Mouse (Mus musculus) limb, embryonic 14.5 days (tissue): ENCODE measurements at regions not wholly inside any gene's neighbourhood (a gene's known extent, or its start where the extent isn't known, plus 50 kb on each side); places are given as distances from the start of the nearest gene placed in this dataset.

Source experiments
- ATAC-seq: fragments of 200-750 bp; cut with Nextera tagmentation; 2 replicates; pipeline ENCODE4 v1.8.0; 2017; ENCODE audit warnings: low read depth, moderate number of reproducible peaks, moderate TSS enrichment; ENCODE audit not compliant: low FRiP score
- DNase-seq: peaks from one replicate; pipeline ENCODE4 v3.0.0-alpha.2; 2015; ENCODE audit warnings: low spot score
- H3K27ac ChIP-seq: fragments of 300-500 bp; sonication (generic); replicated peaks from 2 replicates; pipeline ENCODE4 v1.5.1; 2014; ENCODE audit warnings: low read depth, mild to moderate bottlenecking, low read length, moderate library complexity, mixed read lengths
- H3K27me3 ChIP-seq: fragments of 300-500 bp; sonication (generic); 2 replicates; pipeline ENCODE4 v1.6.1; 2014; ENCODE audit warnings: low read length, mixed read lengths; ENCODE audit not compliant: control insufficient read depth, insufficient read depth
- H3K36me3 ChIP-seq: fragments of 300-500 bp; sonication (generic); 2 replicates; pipeline ENCODE4 v1.6.1; 2014; ENCODE audit warnings: mild to moderate bottlenecking, low read length, moderate library complexity, mixed read lengths; ENCODE audit not compliant: control insufficient read depth, insufficient read depth
- H3K4me1 ChIP-seq: fragments of 300-500 bp; sonication (generic); 2 replicates; pipeline ENCODE4 v1.6.1; 2014; ENCODE audit warnings: antibody characterized with exemption, low read length, mixed read lengths; ENCODE audit not compliant: control insufficient read depth, insufficient read depth
- H3K4me2 ChIP-seq: fragments of 300-500 bp; sonication (generic); replicated peaks from 2 replicates; pipeline ENCODE4 v1.6.1; 2014; ENCODE audit warnings: low read depth, mild to moderate bottlenecking, low read length, moderate library complexity; ENCODE audit not compliant: severe bottlenecking
- H3K4me3 ChIP-seq: fragments of 300-500 bp; sonication (generic); replicated peaks from 2 replicates; pipeline ENCODE4 v1.5.1; 2014; ENCODE audit warnings: low read length
- H3K9ac ChIP-seq: fragments of 300-500 bp; sonication (generic); 2 replicates; pipeline ENCODE4 v1.6.1; 2014; ENCODE audit warnings: mild to moderate bottlenecking, low read depth, low read length, moderate library complexity; ENCODE audit not compliant: severe bottlenecking
- H3K9me3 ChIP-seq: fragments of 300-500 bp; sonication (generic); 2 replicates; pipeline ENCODE4 v1.6.1; 2016; ENCODE audit warnings: low read length; ENCODE audit not compliant: control insufficient read depth
- POLR2A ChIP-seq: fragments of 200-500 bp; IDR thresholded peaks from 2 replicates; pipeline ENCODE4 v1.8.0; 2012; ENCODE audit warnings: inconsistent platforms, mild to moderate bottlenecking, moderate library complexity, borderline replicate concordance; ENCODE audit not compliant: insufficient read depth, insufficient read length; ENCODE audit errors: extremely low read depth
- WGBS: fragments of 180-500 bp; shearing (Covaris S2); extraction: QIAGEN DNeasy Blood & Tissue Kit; methylation state at CpG from one replicate; pipeline ENCODE4 v1.1.7; 2014; 5-methylcytosine and 5-hydroxymethylcytosine counted together

GRCm38 (mm10) chr12:16477572-16477971, 133.2 kb downstream of the Lpin1 start:
- no peak for ATAC-seq
- no peak for DNase-seq
- Histone ChIP-seq H3K4me3 (no peak overlapping the region), H3K36me3 (no peaks in the 10 kb centered on the region), H3K4me1 (no peaks in the 10 kb centered on the region), H3K9me3 (no peaks in the 10 kb centered on the region), H3K27ac (no peak overlapping the region), H3K4me2 (no peak overlapping the region), H3K27me3 (no peaks in the 10 kb centered on the region), H3K9ac (no peak overlapping the region)
- TF ChIP-seq POLR2A, result no peak
- WGBS, result 87% methylated on average over 2 of the region's 2 CpGs

GRCm38 (mm10) chr12:16474361-16475080, 136.2 kb downstream of the Lpin1 start:
- no peak overlapping the region for H3K9ac ChIP-seq
- no peaks in the 10 kb centered on the region for H3K9me3 ChIP-seq
- H3K4me3 ChIP-seq, result no peak overlapping the region
- no peak for TF ChIP-seq POLR2A
- ATAC-seq (no peak), DNase-seq (no peak)
- no peak overlapping the region for H3K27ac ChIP-seq
- no peaks in the 10 kb centered on the region for H3K4me1 ChIP-seq
- H3K27me3 ChIP-seq, result no peaks in the 10 kb centered on the region
- 70% methylated on average over 4 of the region's 4 CpGs for WGBS
- H3K4me2 ChIP-seq, result no peak overlapping the region
- no peaks in the 10 kb centered on the region for H3K36me3 ChIP-seq

- no peak for TF ChIP-seq POLR2A
- H3K27me3 ChIP-seq, result no peaks in the 10 kb centered on the region
- no peak for DNase-seq
- no peak overlapping the region for H3K27ac ChIP-seq
- no peak overlapping the region for H3K9ac ChIP-seq
- 79% methylated on average over 6 of the region's 6 CpGs for WGBS
- H3K9me3 ChIP-seq, result no peaks in the 10 kb centered on the region
- H3K4me3 ChIP-seq, result no peak overlapping the region
- H3K4me1 ChIP-seq, result no peaks in the 10 kb centered on the region
- no peak for ATAC-seq
- no peaks in the 10 kb centered on the region for H3K36me3 ChIP-seq
- H3K4me2 ChIP-seq, result no peak overlapping the region
Measured at GRCm38 (mm10) chr12:16457419-16457818, 153.3 kb downstream of the Lpin1 start.

- no peaks in the 10 kb centered on the region for H3K9me3 ChIP-seq
- no peak overlapping the region for H3K27ac ChIP-seq
- no peak overlapping the region for H3K4me2 ChIP-seq
- 48% methylated on average over 3 of the region's 3 CpGs for WGBS
- no peaks in the 10 kb centered on the region for H3K4me1 ChIP-seq
- H3K27me3 ChIP-seq, result no peaks in the 10 kb centered on the region
- ATAC-seq (no peak), DNase-seq (no peak)
- H3K9ac ChIP-seq, result no peak overlapping the region
- no peak for TF ChIP-seq POLR2A
- H3K4me3 ChIP-seq, result no peak overlapping the region
- no peaks in the 10 kb centered on the region for H3K36me3 ChIP-seq
Measured at GRCm38 (mm10) chr12:16450771-16451435, 159.9 kb downstream of the Lpin1 start.

- ATAC-seq, result no peak
- 79% methylated on average over 5 of the region's 5 CpGs for WGBS
Measured at GRCm38 (mm10) chr12:16438717-16439116, 172.0 kb downstream of the Lpin1 start.

More at GRCm38 (mm10) chr12:16438717-16439116, 172.0 kb downstream of the Lpin1 start:
- Histone ChIP-seq H3K9me3 (no peaks in the 10 kb centered on the region), H3K27me3 (no peaks in the 10 kb centered on the region), H3K4me2 (no peak overlapping the region), H3K4me3 (no peak overlapping the region), H3K4me1 (no peaks in the 10 kb centered on the region), H3K27ac (no peak overlapping the region), H3K9ac (no peak overlapping the region), H3K36me3 (no peaks in the 10 kb centered on the region)
- no peak for DNase-seq
- TF ChIP-seq POLR2A, result no peak
